Comparison of ENCODE assay signal across 8 mouse cellular contexts in the genomic region with DNA sequence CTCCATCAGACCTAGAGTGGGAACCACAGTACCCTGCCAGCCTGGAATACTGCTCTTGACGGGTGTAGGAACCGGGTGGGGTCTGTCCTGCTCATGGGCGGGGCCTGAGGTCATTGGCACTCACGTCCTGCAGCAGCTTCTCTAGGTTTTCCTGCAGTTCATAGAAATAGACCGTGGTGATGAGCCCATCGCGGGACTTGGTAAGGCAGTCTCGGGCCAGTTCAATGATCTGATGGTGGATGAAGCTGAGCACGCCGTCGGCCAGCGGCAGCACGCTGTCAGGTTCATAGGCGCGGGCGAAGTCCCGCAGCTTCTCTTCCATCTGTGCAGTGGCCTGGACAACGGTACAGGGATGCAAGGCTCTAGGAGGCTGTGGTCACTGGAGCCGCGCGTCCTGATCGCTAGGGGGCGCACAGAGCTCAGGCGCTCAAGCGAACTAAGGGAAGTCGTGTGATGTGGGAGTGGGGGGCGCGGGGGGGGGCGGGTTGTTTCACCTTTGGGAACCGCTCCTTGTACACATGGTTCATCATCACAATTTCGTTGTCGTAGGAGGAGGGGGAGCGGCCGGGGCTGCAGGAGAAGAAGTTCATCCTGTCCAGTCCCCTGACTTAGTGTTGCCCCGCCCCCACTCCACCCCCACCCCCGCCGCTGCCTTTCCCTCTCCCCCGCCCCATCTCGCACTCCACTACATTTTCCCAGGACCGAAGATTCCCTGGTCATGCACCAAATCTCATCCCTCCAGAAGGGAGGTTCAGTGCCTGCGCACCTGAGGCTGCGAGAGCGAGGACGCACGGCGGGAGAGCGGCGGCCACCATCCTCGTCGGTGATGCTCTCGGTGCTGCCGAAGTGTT. TPM values are rescaled to one million over a fixed set of nuclear protein-coding genes. Genes with fewer than 3 reads are reported as not detected.
DNase-seq lines count a peak whose midpoint lies in the region; ATAC-seq and TF ChIP-seq lines count a peak whose summit lies in the region.

No protein-coding gene starts in this region.

- H3K9ac ChIP-seq in intestine, embryonic 14.5 days (ENCODE audit: low read length): no peak overlapping the region
- no peak overlapping the region for H3K9ac ChIP-seq in limb, embryonic 15.5 days
- H3K9ac ChIP-seq in midbrain, embryonic 14.5 days (replicated peaks; ENCODE audit: low read length): peak overlapping the region; percentile 35

- 3% methylated on average over 48 of the region's 52 CpGs for WGBS in intestine, embryonic 14.5 days
- 3% methylated on average over 48 of the region's 52 CpGs for WGBS in limb, embryonic 15.5 days
- WGBS in midbrain, embryonic 14.5 days: 3% methylated on average over 52 of the region's 52 CpGs

- peak; percentile 80; the same call in 1 of the 2 replicates for TF ChIP-seq CTCF in testis, adult 2 months (IDR thresholded peaks at IDR 0.05; ENCODE audit: control insufficient read depth, insufficient read depth, insufficient replicate concordance, low read depth, low read length)

- H3K4me3 ChIP-seq in intestine, embryonic 14.5 days (ENCODE audit: low read depth, low read length): peak overlapping the region; percentile 23
- peak overlapping the region; percentile 36 for H3K4me3 ChIP-seq in limb, embryonic 15.5 days
- H3K4me3 ChIP-seq in midbrain, embryonic 14.5 days (replicated peaks; ENCODE audit: low read depth, low read length): peak overlapping the region; percentile 20
- peak overlapping the region; percentile 58 for H3K4me3 ChIP-seq in testis, adult 2 months (ENCODE audit: control insufficient read depth, low read depth, low read length)

- no peaks in the 10 kb centered on the region; the same call in 1 of the 2 replicates for H3K4me1 ChIP-seq in intestine, embryonic 14.5 days (replicated peaks; ENCODE audit: control insufficient read depth, insufficient read depth, low read length)
- peaks cover 10% of the 10 kb centered on the region for H3K4me1 ChIP-seq in limb, embryonic 15.5 days
- peaks cover 5% of the 10 kb centered on the region for H3K4me1 ChIP-seq in midbrain, embryonic 14.5 days (ENCODE audit: control insufficient read depth, insufficient read depth, low read length)
- H3K4me1 ChIP-seq in testis, adult 2 months (ENCODE audit: control insufficient read depth, insufficient read depth, low read length): peaks cover 7% of the 10 kb centered on the region

- H3K4me2 ChIP-seq in intestine, embryonic 14.5 days (ENCODE audit: low read length): peak overlapping the region; percentile 59
- peak overlapping the region; percentile 63 for H3K4me2 ChIP-seq in limb, embryonic 15.5 days
- peak overlapping the region; percentile 53 for H3K4me2 ChIP-seq in midbrain, embryonic 14.5 days (ENCODE audit: low read length)

- TF ChIP-seq POLR2A in testis, adult 2 months (IDR thresholded peaks at IDR 0.05; ENCODE audit: control insufficient read depth, low read depth, low read length): no peak

- peak; percentile 69 for DNase-seq in urinary bladder, postnatal 14 days (ENCODE audit: low spot score)
- no peak for DNase-seq in urinary bladder, postnatal 4 days (ENCODE audit: low spot score in 2 of 2)
- peak; percentile 89 to 91 for DNase-seq in cerebellum, postnatal 14 days
- DNase-seq in gastrocnemius, postnatal 14 days: peak; percentile 64
- DNase-seq in intestine, embryonic 14.5 days (ENCODE audit: low spot score): peak; percentile 85
- peak; percentile 88 for DNase-seq in midbrain, embryonic 14.5 days

- intact Hi-C loops in gastrocnemius, postnatal 14 days (cut with DNase I; ENCODE audit: low total_unique reads): loop anchor here (5.0 kb wide), 1 partner anchor 69 kb away; no protein-coding TSS in a partner anchor

- ATAC-seq in intestine, embryonic 14.5 days (replicated peaks; ENCODE audit: low FRiP score, low TSS enrichment, low read depth): peak; percentile 76
- no peak for ATAC-seq in limb, embryonic 15.5 days (ENCODE audit: insufficient number of reproducible peaks, low FRiP score, low TSS enrichment, low read depth)
- ATAC-seq in midbrain, embryonic 14.5 days (ENCODE audit: low FRiP score, low TSS enrichment): peak; percentile 75; the same call in 1 of the 2 replicates

- peaks cover 37% of the 10 kb centered on the region for H3K27me3 ChIP-seq in intestine, embryonic 14.5 days (replicated peaks; ENCODE audit: control insufficient read depth, insufficient read depth, low read length)
- peaks cover 43% of the 10 kb centered on the region for H3K27me3 ChIP-seq in limb, embryonic 15.5 days
- H3K27me3 ChIP-seq in midbrain, embryonic 14.5 days (ENCODE audit: control insufficient read depth, insufficient read depth, low read length): no peaks in the 10 kb centered on the region
- no peaks in the 10 kb centered on the region for H3K27me3 ChIP-seq in testis, adult 2 months (ENCODE audit: control insufficient read depth, insufficient read depth, low read length)

- no peaks in the 10 kb centered on the region for H3K9me3 ChIP-seq in intestine, embryonic 14.5 days (ENCODE audit: control insufficient read depth, low read length)
- H3K9me3 ChIP-seq in limb, embryonic 15.5 days: no peaks in the 10 kb centered on the region
- H3K9me3 ChIP-seq in midbrain, embryonic 14.5 days (ENCODE audit: control insufficient read depth, low read length): no peaks in the 10 kb centered on the region

- no peak overlapping the region for H3K27ac ChIP-seq in intestine, embryonic 14.5 days (ENCODE audit: low read depth)
- no peak overlapping the region for H3K27ac ChIP-seq in limb, embryonic 15.5 days
- no peak overlapping the region for H3K27ac ChIP-seq in midbrain, embryonic 14.5 days (replicated peaks; ENCODE audit: low read depth, low read length)
- H3K27ac ChIP-seq in testis, adult 2 months (ENCODE audit: control insufficient read depth, insufficient read depth, low read depth, low read length): no peak overlapping the region

- H3K36me3 ChIP-seq in intestine, embryonic 14.5 days (ENCODE audit: control insufficient read depth, insufficient read depth, low read length): no peaks in the 10 kb centered on the region
- H3K36me3 ChIP-seq in limb, embryonic 15.5 days: no peaks in the 10 kb centered on the region
- peaks cover 71% of the 10 kb centered on the region for H3K36me3 ChIP-seq in midbrain, embryonic 14.5 days (ENCODE audit: control insufficient read depth, insufficient read depth, low read length)
- no peaks in the 10 kb centered on the region for H3K36me3 ChIP-seq in testis, adult 2 months (ENCODE audit: control insufficient read depth, insufficient read depth, low read length)

RNA-seq across cellular contexts. Expression of gene Mast1, which starts 8.5 kb away (rescaled TPM):
- total RNA-seq in gastrocnemius, postnatal 14 days (2021): under 1 TPM in 1 of 2 experiments, not detected in 1; 0.07 TPM
- polyA plus RNA-seq in intestine, embryonic 14.5 days (2014; fragmentation: Nextera tagmentation; extraction: Ambion mirVana): 2.3 and 2.6 TPM in 2 replicates
- 0.34 and 0.35 TPM in 2 replicates for polyA plus RNA-seq in limb, embryonic 15.5 days (2015; fragmentation: Nextera tagmentation; extraction: Ambion mirVana)
- polyA plus RNA-seq in midbrain, embryonic 14.5 days (2014; fragmentation: Nextera tagmentation; extraction: Ambion mirVana): 69.5 and 69.9 TPM in 2 replicates
- 1.5 and 1.6 TPM in 2 replicates for polyA plus RNA-seq in testis, adult 2 months (2012; rRNA removed)

RNA-seq across cellular contexts. Expression of gene Rtbdn, which starts 18.1 kb away (rescaled TPM):
- not detected for total RNA-seq in gastrocnemius, postnatal 14 days (2021)
- polyA plus RNA-seq in intestine, embryonic 14.5 days (2014; fragmentation: Nextera tagmentation; extraction: Ambion mirVana): 0.09 TPM in 1 of 2 replicates, not detected in the other
- polyA plus RNA-seq in limb, embryonic 15.5 days (2015; fragmentation: Nextera tagmentation; extraction: Ambion mirVana): 0.19 and 0.24 TPM in 2 replicates
- polyA plus RNA-seq in midbrain, embryonic 14.5 days (2014; fragmentation: Nextera tagmentation; extraction: Ambion mirVana): 0.99 and 1.4 TPM in 2 replicates
- polyA plus RNA-seq in testis, adult 2 months (2012; rRNA removed): 0.30 and 0.32 TPM in 2 replicates

RNA-seq across cellular contexts. Expression of gene Dnase2a, which starts 20.3 kb away (rescaled TPM):
- total RNA-seq in gastrocnemius, postnatal 14 days (2021): 1 to 10 TPM; 5.7 to 6.9 TPM
- 8.3 and 8.6 TPM in 2 replicates for polyA plus RNA-seq in intestine, embryonic 14.5 days (2014; fragmentation: Nextera tagmentation; extraction: Ambion mirVana)
- polyA plus RNA-seq in limb, embryonic 15.5 days (2015; fragmentation: Nextera tagmentation; extraction: Ambion mirVana): 19.2 and 22.1 TPM in 2 replicates
- 4.0 and 5.4 TPM in 2 replicates for polyA plus RNA-seq in midbrain, embryonic 14.5 days (2014; fragmentation: Nextera tagmentation; extraction: Ambion mirVana)
- 1.6 and 2.1 TPM in 2 replicates for polyA plus RNA-seq in testis, adult 2 months (2012; rRNA removed)

RNA-seq across cellular contexts. Expression of gene Klf1, which starts 27.0 kb away (rescaled TPM):
- total RNA-seq in gastrocnemius, postnatal 14 days (2021): under 1 TPM in 1 of 2 experiments, not detected in 1; 0.23 TPM
- 0.77 and 1.8 TPM in 2 replicates for polyA plus RNA-seq in intestine, embryonic 14.5 days (2014; fragmentation: Nextera tagmentation; extraction: Ambion mirVana)
- 1.4 and 2.5 TPM in 2 replicates for polyA plus RNA-seq in limb, embryonic 15.5 days (2015; fragmentation: Nextera tagmentation; extraction: Ambion mirVana)
- 0.19 and 0.63 TPM in 2 replicates for polyA plus RNA-seq in midbrain, embryonic 14.5 days (2014; fragmentation: Nextera tagmentation; extraction: Ambion mirVana)
- polyA plus RNA-seq in testis, adult 2 months (2012; rRNA removed): 0.36 and 0.48 TPM in 2 replicates

RNA-seq across cellular contexts. Expression of gene Gcdh, which starts 35.0 kb away (rescaled TPM):
- 10 to 100 TPM; 23.3 to 30.0 TPM for total RNA-seq in gastrocnemius, postnatal 14 days (2021)
- polyA plus RNA-seq in intestine, embryonic 14.5 days (2014; fragmentation: Nextera tagmentation; extraction: Ambion mirVana): 35.7 and 37.8 TPM in 2 replicates
- 31.1 and 34.3 TPM in 2 replicates for polyA plus RNA-seq in limb, embryonic 15.5 days (2015; fragmentation: Nextera tagmentation; extraction: Ambion mirVana)
- polyA plus RNA-seq in midbrain, embryonic 14.5 days (2014; fragmentation: Nextera tagmentation; extraction: Ambion mirVana): 22.4 and 25.9 TPM in 2 replicates
- polyA plus RNA-seq in testis, adult 2 months (2012; rRNA removed): 8.1 and 10.5 TPM in 2 replicates

Comparison
In these comparisons a context has a peak if more than half of its experiments do, and no peak if none do; other contexts are left out.
1. DNase-seq: peak in urinary bladder, postnatal 14 days (single experiment), cerebellum, postnatal 14 days (2 of 2), gastrocnemius, postnatal 14 days (single experiment), intestine, embryonic 14.5 days (single experiment) and midbrain, embryonic 14.5 days (single experiment); none in urinary bladder, postnatal 4 days (0 of 2).
2. RNA of gene Mast1, which starts 8.5 kb away (polyA plus RNA-seq): 69.5 to 69.9 TPM in midbrain, embryonic 14.5 days; 2.3 to 2.6 TPM in intestine, embryonic 14.5 days, 1.5 to 1.6 TPM in testis, adult 2 months and 0.34 to 0.35 TPM in limb, embryonic 15.5 days; every median in the first group is over 10 times any median in the second.
3. Peak in every context shown above with its lines, with median percentiles within 50 percentile points of each other: H3K4me2 ChIP-seq and H3K4me3 ChIP-seq.